Mouse (Mus musculus) limb, embryonic 11.5 days (tissue): Measurements from ENCODE around the gene Cfap43. TPM values are rescaled to one million over a fixed set of nuclear protein-coding genes. Genes with fewer than 3 reads are reported as not detected.

ENCODE experiments used
- ATAC-seq: fragments of 200-750 bp; cut with Nextera tagmentation; 2 replicates; pipeline ENCODE4 v1.8.0; 2017; ENCODE audit warnings: low read depth; ENCODE audit not compliant: insufficient number of reproducible peaks, low FRiP score, low TSS enrichment
- DNase-seq: peaks from one replicate; pipeline ENCODE4 v3.0.0-alpha.2; 2015; ENCODE audit warnings: low spot score
- H3K27ac ChIP-seq: fragments of 300-500 bp; sonication (generic); replicated peaks from 2 replicates; pipeline ENCODE4 v1.5.1; 2014; ENCODE audit warnings: low read depth, mild to moderate bottlenecking, low read length
- H3K27me3 ChIP-seq: fragments of 300-500 bp; sonication (generic); 2 replicates; pipeline ENCODE4 v1.6.1; 2014; ENCODE audit warnings: mild to moderate bottlenecking, low read length, mixed read lengths; ENCODE audit not compliant: control insufficient read depth, insufficient read depth
- H3K36me3 ChIP-seq: fragments of 300-500 bp; sonication (generic); 2 replicates; pipeline ENCODE4 v1.6.1; 2014; ENCODE audit warnings: mild to moderate bottlenecking, low read length, moderate library complexity, mixed read lengths; ENCODE audit not compliant: control insufficient read depth, insufficient read depth
- H3K4me1 ChIP-seq: fragments of 300-500 bp; sonication (generic); 2 replicates; pipeline ENCODE4 v1.6.1; 2014; ENCODE audit warnings: low read length, mixed read lengths; ENCODE audit not compliant: control insufficient read depth, insufficient read depth
- H3K4me2 ChIP-seq: fragments of 300-500 bp; sonication (generic); 2 replicates; pipeline ENCODE4 v1.6.1; 2014; ENCODE audit warnings: low read depth, mild to moderate bottlenecking, moderate library complexity; ENCODE audit not compliant: severe bottlenecking
- H3K4me3 ChIP-seq: fragments of 300-500 bp; sonication (generic); 2 replicates; pipeline ENCODE4 v1.5.1; 2014; ENCODE audit warnings: low read depth, low read length
- H3K9ac ChIP-seq: fragments of 300-500 bp; sonication (generic); 2 replicates; pipeline ENCODE4 v1.6.1; 2014; ENCODE audit warnings: mild to moderate bottlenecking, low read length
- H3K9me3 ChIP-seq: fragments of 300-500 bp; sonication (generic); 2 replicates; pipeline ENCODE4 v1.6.1; 2016; ENCODE audit warnings: low read length; ENCODE audit not compliant: control insufficient read depth
- WGBS: fragments of 180-500 bp; shearing (Covaris S2); extraction: QIAGEN DNeasy Blood & Tissue Kit; methylation state at CpG from one replicate; pipeline ENCODE4 v1.1.7; 2014; 5-methylcytosine and 5-hydroxymethylcytosine counted together
- polyA plus RNA-seq: library from polyadenylated mRNA; unstranded; fragments of >200 nt; fragmentation: Nextera tagmentation; extraction: Ambion mirVana; gene quantifications from 2 replicates; pipeline ENCODE4 v1.2.1, GENCODE M21; 2014

Gene Cfap43
- polyA plus RNA-seq, 1 experiment from 2014 or later = 0.04 TPM

GRCm38 (mm10) chr19:47871515-47871914 is 47.6 kb downstream of the Cfap43 start:
- no peak overlapping the region for H3K27ac ChIP-seq
- WGBS = 35% methylated on average over 10 of the region's 10 CpGs
- no peak overlapping the region for H3K4me3 ChIP-seq
- no peak for DNase-seq
- H3K36me3 ChIP-seq = no peaks in the 10 kb centered on the region
- no peak for ATAC-seq
- H3K9me3 ChIP-seq = no peaks in the 10 kb centered on the region
- H3K9ac ChIP-seq = no peak overlapping the region
- no peaks in the 10 kb centered on the region for H3K27me3 ChIP-seq
- peaks cover 7% of the 10 kb centered on the region; the same call in 1 of the 2 replicates for H3K4me1 ChIP-seq
- no peak overlapping the region for H3K4me2 ChIP-seq

GRCm38 (mm10) chr19:47870102-47870666 is 48.9 kb downstream of the Cfap43 start:
- no peak overlapping the region for H3K27ac ChIP-seq
- H3K4me3 ChIP-seq = no peak overlapping the region
- peaks cover 7% of the 10 kb centered on the region; the same call in 1 of the 2 replicates for H3K4me1 ChIP-seq
- no peak overlapping the region for H3K9ac ChIP-seq
- H3K4me2 ChIP-seq = no peak overlapping the region
- no peaks in the 10 kb centered on the region for H3K9me3 ChIP-seq
- ATAC-seq = no peak
- 78% methylated on average over 7 of the region's 7 CpGs for WGBS
- no peaks in the 10 kb centered on the region for H3K36me3 ChIP-seq
- no peak for DNase-seq
- no peaks in the 10 kb centered on the region for H3K27me3 ChIP-seq

- Histone ChIP-seq H3K4me2 (no peak overlapping the region), H3K27ac (no peak overlapping the region), H3K4me3 (no peak overlapping the region), H3K9me3 (no peaks in the 10 kb centered on the region), H3K27me3 (no peaks in the 10 kb centered on the region), H3K9ac (no peak overlapping the region), H3K36me3 (no peaks in the 10 kb centered on the region), H3K4me1 (peaks cover 7% of the 10 kb centered on the region; the same call in 1 of the 2 replicates)
- ATAC-seq (no peak), DNase-seq (no peak)
- WGBS = 39% methylated on average over 3 of the region's 3 CpGs
These were observed 49.6 kb downstream of the Cfap43 start for GRCm38 (mm10) chr19:47869516-47869915.

- Histone ChIP-seq H3K4me1 (peaks cover 7% of the 10 kb centered on the region; the same call in 1 of the 2 replicates), H3K9me3 (no peaks in the 10 kb centered on the region), H3K9ac (no peak overlapping the region), H3K4me2 (no peak overlapping the region), H3K27ac (peak overlapping the region; percentile 58; the same call in 1 of the 2 replicates), H3K27me3 (no peaks in the 10 kb centered on the region), H3K4me3 (no peak overlapping the region), H3K36me3 (no peaks in the 10 kb centered on the region; the same call in 1 of the 2 replicates)
- no peak for ATAC-seq
- no peak for DNase-seq
- WGBS = 44% methylated on average over 4 of the region's 4 CpGs
These were observed 50.1 kb downstream of the Cfap43 start for GRCm38 (mm10) chr19:47868951-47869350.

GRCm38 (mm10) chr19:47867628-47868175 is 51.4 kb downstream of the Cfap43 start:
- no peak for DNase-seq
- Histone ChIP-seq H3K9ac (no peak overlapping the region), H3K4me2 (no peak overlapping the region), H3K4me1 (peaks cover 7% of the 10 kb centered on the region; the same call in 1 of the 2 replicates), H3K27me3 (no peaks in the 10 kb centered on the region), H3K36me3 (no peaks in the 10 kb centered on the region; the same call in 1 of the 2 replicates), H3K4me3 (no peak overlapping the region), H3K9me3 (no peaks in the 10 kb centered on the region), H3K27ac (no peak overlapping the region)
- 77% methylated on average over 4 of the region's 4 CpGs for WGBS
- no peak for ATAC-seq

- under 1% methylated on average over 49 of the region's 49 CpGs for WGBS
- peak; percentile 99 for ATAC-seq
These were observed 53.6 kb downstream of the Cfap43 start, which contains the start of gene Gsto2 for GRCm38 (mm10) chr19:47865353-47865947. Gene Gsto2 (plus strand): TSS chr19:47865534.

GRCm38 (mm10) chr19:47864721-47865120 is 54.4 kb downstream of the Cfap43 start:
- Histone ChIP-seq H3K9ac (no peak overlapping the region), H3K4me1 (peaks cover 5% of the 10 kb centered on the region; the same call in 1 of the 2 replicates), H3K27ac (no peak overlapping the region), H3K27me3 (no peaks in the 10 kb centered on the region), H3K36me3 (peaks cover 7% of the 10 kb centered on the region; the same call in 1 of the 2 replicates), H3K4me3 (peak overlapping the region; percentile 56; the same call in 1 of the 2 replicates), H3K9me3 (no peaks in the 10 kb centered on the region), H3K4me2 (peak overlapping the region; percentile 65)
- ATAC-seq (no peak), DNase-seq (no peak)
- WGBS = 84% methylated on average over 7 of the region's 7 CpGs

More at GRCm38 (mm10) chr19:47865353-47865947, 53.6 kb downstream of the Cfap43 start, which contains the start of gene Gsto2:
- peaks cover 7% of the 10 kb centered on the region; the same call in 1 of the 2 replicates for H3K4me1 ChIP-seq
- peak; percentile 96 for DNase-seq
- H3K36me3 ChIP-seq = peaks cover 6% of the 10 kb centered on the region; the same call in 1 of the 2 replicates
- no peaks in the 10 kb centered on the region for H3K27me3 ChIP-seq
- peak within 1 kb of the TSS; percentile 61 for H3K27ac ChIP-seq
- peak within 1 kb of the TSS; percentile 81 for H3K9ac ChIP-seq
- H3K9me3 ChIP-seq = no peaks in the 10 kb centered on the region
- peak within 1 kb of the TSS; percentile 65 for H3K4me2 ChIP-seq
- H3K4me3 ChIP-seq = peak within 1 kb of the TSS; percentile 56

- Histone ChIP-seq H3K36me3 (peaks cover 8% of the 10 kb centered on the region; the same call in 1 of the 2 replicates), H3K4me3 (no peak overlapping the region), H3K9ac (no peak overlapping the region), H3K4me1 (no peaks in the 10 kb centered on the region; the same call in 1 of the 2 replicates), H3K4me2 (no peak overlapping the region), H3K27ac (no peak overlapping the region), H3K27me3 (no peaks in the 10 kb centered on the region), H3K9me3 (no peaks in the 10 kb centered on the region)
- 96% methylated on average over 9 of the region's 9 CpGs for WGBS
- ATAC-seq = no peak
- DNase-seq = no peak
These were observed 55.0 kb downstream of the Cfap43 start for GRCm38 (mm10) chr19:47864051-47864450.
